Mouse (Mus musculus) liver, postnatal 0 days (tissue): ENCODE data around the gene Rsu1.

Experiments
- CTCF ChIP-seq: sonication (generic); IDR thresholded peaks from 2 replicates; pipeline ENCODE4 v1.5.1; 2016; ENCODE audit warnings: antibody characterized with exemption, low read depth
- EP300 ChIP-seq: IDR thresholded peaks from 2 replicates; pipeline ENCODE4 v1.6.1; 2016; ENCODE audit warnings: antibody characterized with exemption, low read depth, mild to moderate bottlenecking

GRCm38 (mm10) chr2:13263150-13263549 is 8.1 kb downstream of the Rsu1 start:
- TF ChIP-seq EP300, result no peak
- no peak for TF ChIP-seq CTCF
